In genomic region chr16:42336610-42337009, GRCm38 (mm10) we compare ENCODE assay signal across 15 mouse cellular contexts. TPM values are rescaled to one million over a fixed set of nuclear protein-coding genes. Genes with fewer than 3 reads are reported as not detected.
A peak's percentile ranks its signal among the peaks of the same experiment; 100 is the strongest.
DNase-seq lines count a peak whose midpoint lies in the region; ATAC-seq and TF ChIP-seq lines count a peak whose summit lies in the region.
"Had no signal": no experiment of that assay in that cellular context is flagged by ENCODE, and none has a peak within 500 bp of the region (broad histone marks: within the 10 kb centered on the region; RNA-seq: fewer than 3 reads in every experiment).

No protein-coding gene starts in this region.

- H3K36me3 ChIP-seq in embryonic facial prominence, embryonic 13.5 days, result no peaks in the 10 kb centered on the region
- H3K36me3 ChIP-seq in hindbrain, embryonic 13.5 days, result no peaks in the 10 kb centered on the region
- H3K36me3 ChIP-seq in midbrain, embryonic 12.5 days, result no peaks in the 10 kb centered on the region
- H3K36me3 ChIP-seq: embryonic facial prominence, embryonic 15.5 days; heart, embryonic 15.5 days; liver, embryonic 15.5 days had no signal

- H3K4me3 ChIP-seq in embryonic facial prominence, embryonic 13.5 days, result no peak overlapping the region
- peak overlapping the region; percentile 66 for H3K4me3 ChIP-seq in hindbrain, embryonic 13.5 days
- 0 out of 2 replicates have a peak overlapping the region, but pooled peaks have one; percentile 57 for H3K4me3 ChIP-seq in midbrain, embryonic 12.5 days
- H3K4me3 ChIP-seq: embryonic facial prominence, embryonic 15.5 days; gastrocnemius, adult 2 months; heart, embryonic 15.5 days; liver, embryonic 15.5 days had no signal

- H3K9ac ChIP-seq in embryonic facial prominence, embryonic 13.5 days, result no peak overlapping the region
- H3K9ac ChIP-seq in hindbrain, embryonic 13.5 days, result peak overlapping the region; percentile 78
- no peak overlapping the region for H3K9ac ChIP-seq in midbrain, embryonic 12.5 days (replicated peaks)
- H3K9ac ChIP-seq: embryonic facial prominence, embryonic 15.5 days; heart, embryonic 15.5 days; liver, embryonic 15.5 days had no signal

- WGBS in embryonic facial prominence, embryonic 13.5 days, result 26% methylated on average over 2 of the region's 2 CpGs
- 27% methylated on average over 2 of the region's 2 CpGs for WGBS in hindbrain, embryonic 13.5 days
- WGBS in midbrain, embryonic 12.5 days, result 20% methylated on average over 2 of the region's 2 CpGs

- peaks cover 42% of the 10 kb centered on the region for H3K4me1 ChIP-seq in embryonic facial prominence, embryonic 13.5 days
- peaks cover 46% of the 10 kb centered on the region for H3K4me1 ChIP-seq in hindbrain, embryonic 13.5 days (replicated peaks)
- peaks cover 26% of the 10 kb centered on the region for H3K4me1 ChIP-seq in midbrain, embryonic 12.5 days
- H3K4me1 ChIP-seq: liver, embryonic 15.5 days had no signal

- no peak for ATAC-seq in embryonic facial prominence, embryonic 13.5 days (ENCODE audit: insufficient number of reproducible peaks, insufficient read depth, low FRiP score, low TSS enrichment, low read depth)
- ATAC-seq in hindbrain, embryonic 13.5 days (ENCODE audit: low FRiP score), result no peak
- ATAC-seq in midbrain, embryonic 12.5 days (ENCODE audit: low FRiP score, low read depth), result no peak; the same call in 1 of the 2 replicates

- no peaks in the 10 kb centered on the region for H3K9me3 ChIP-seq in embryonic facial prominence, embryonic 13.5 days
- no peaks in the 10 kb centered on the region for H3K9me3 ChIP-seq in hindbrain, embryonic 13.5 days
- H3K9me3 ChIP-seq in midbrain, embryonic 12.5 days, result no peaks in the 10 kb centered on the region
- H3K9me3 ChIP-seq: embryonic facial prominence, embryonic 15.5 days; heart, embryonic 15.5 days; liver, embryonic 15.5 days had no signal

- no peaks in the 10 kb centered on the region for H3K27me3 ChIP-seq in embryonic facial prominence, embryonic 13.5 days
- H3K27me3 ChIP-seq in hindbrain, embryonic 13.5 days, result no peaks in the 10 kb centered on the region
- no peaks in the 10 kb centered on the region for H3K27me3 ChIP-seq in midbrain, embryonic 12.5 days
- H3K27me3 ChIP-seq: embryonic facial prominence, embryonic 15.5 days; heart, embryonic 15.5 days had no signal

- DNase-seq in brain, embryonic 14.5 days (ENCODE audit: low read depth), result peak; percentile 55
- no peak for DNase-seq in adrenal gland, postnatal 36 days
- no peak for DNase-seq in layer of hippocampus, adult 11-12 months (ENCODE audit: low spot score)
- no peak for DNase-seq in left cerebral cortex, adult 8-10 months (ENCODE audit: low spot score in 2 of 2)
- no peak for DNase-seq in spleen, adult 12 weeks (ENCODE audit: low spot score)
- DNase-seq: gastrocnemius, adult 2 months; kidney, adult 2 months had no signal

- no peak for TF ChIP-seq CTCF in brain, embryonic 14.5 days (IDR thresholded peaks at IDR 0.05; ENCODE audit: borderline replicate concordance, extremely low read depth, insufficient read depth, insufficient read length)

- H3K4me2 ChIP-seq in embryonic facial prominence, embryonic 13.5 days, result peak overlapping the region; percentile 70
- peak overlapping the region; percentile 64 for H3K4me2 ChIP-seq in hindbrain, embryonic 13.5 days
- H3K4me2 ChIP-seq in midbrain, embryonic 12.5 days (replicated peaks), result peak overlapping the region; percentile 69
- H3K4me2 ChIP-seq: heart, embryonic 15.5 days; liver, embryonic 15.5 days had no signal

- H3K27ac ChIP-seq in embryonic facial prominence, embryonic 13.5 days, result 0 out of 2 replicates have a peak overlapping the region, but pooled peaks have one; percentile 36
- peak overlapping the region; percentile 48; the same call in 1 of the 2 replicates for H3K27ac ChIP-seq in hindbrain, embryonic 13.5 days
- H3K27ac ChIP-seq in midbrain, embryonic 12.5 days (replicated peaks), result 0 out of 2 replicates have a peak overlapping the region, but pooled peaks have one; percentile 31
- H3K27ac ChIP-seq: embryonic facial prominence, embryonic 15.5 days; gastrocnemius, adult 2 months; heart, embryonic 15.5 days; liver, embryonic 15.5 days had no signal

- TF ChIP-seq POLR2A in brain, embryonic 14.5 days (IDR thresholded peaks at IDR 0.05; ENCODE audit: borderline replicate concordance, extremely low read depth, insufficient read depth, insufficient read length, poor library complexity, severe bottlenecking), result no peak

RNA-seq across cellular contexts. Expression of gene Gap43, which starts 3.8 kb away (rescaled TPM):
- polyA plus RNA-seq in brain, embryonic 14.5 days (2012; rRNA removed), result 655 and 1,129 TPM in 2 replicates
- 122 and 144 TPM in 2 replicates for polyA plus RNA-seq in embryonic facial prominence, embryonic 13.5 days (2015; fragmentation: Nextera tagmentation; extraction: Ambion mirVana)
- 994 and 1,047 TPM in 2 replicates for polyA plus RNA-seq in hindbrain, embryonic 13.5 days (2015; fragmentation: Nextera tagmentation; extraction: Ambion mirVana)
- polyA plus RNA-seq in midbrain, embryonic 12.5 days (2016; fragmentation: Nextera tagmentation; extraction: Ambion mirVana), result 356 and 360 TPM in 2 replicates
- total RNA-seq in adrenal gland, postnatal 36 days (2021), result 1 to 10 TPM; 1.4 to 2.2 TPM
- 100 to 1,000 TPM; 291 to 337 (median 334) TPM for total RNA-seq in left cerebral cortex, adult 8-10 months (2022)
- total RNA-seq: megakaryocyte, adult 5-6 weeks had no signal
- polyA plus RNA-seq: spleen, adult 2 months had no signal
